Mouse (Mus musculus) G1E (cell line): ENCODE data around the gene Abhd2. TPM values are rescaled to one million over a fixed set of nuclear protein-coding genes. Genes with fewer than 3 reads are reported as not detected.

Source experiments
- ATAC-seq: 2 replicates; pipeline ENCODE4 v1.8.0; 2016; ENCODE audit warnings: mild to moderate bottlenecking; ENCODE audit not compliant: insufficient number of reproducible peaks, poor library complexity, low FRiP score, severe bottlenecking; ENCODE audit errors: extremely low read depth
- DNase-seq: peaks from one replicate; pipeline ENCODE4 v3.0.0; 2012; ENCODE audit warnings: low spot score
- H3K27me3 ChIP-seq: 2 replicates; pipeline ENCODE4 v1.6.1; 2012; ENCODE audit warnings: mild to moderate bottlenecking, low read length, inconsistent platforms; ENCODE audit not compliant: insufficient read depth
- H3K36me3 ChIP-seq: replicated peaks from 2 replicates; pipeline ENCODE3; 2012; ENCODE audit warnings: mild to moderate bottlenecking, inconsistent platforms
- H3K4me1 ChIP-seq: 2 replicates; pipeline ENCODE4 v1.6.1; 2012; ENCODE audit warnings: low read depth, low read length, inconsistent platforms, mixed read lengths; ENCODE audit not compliant: insufficient read depth
- H3K4me3 ChIP-seq: 2 replicates; pipeline ENCODE4 v1.5.1; 2012; ENCODE audit warnings: low read depth, mild to moderate bottlenecking, inconsistent platforms, low read length, moderate library complexity, mixed read lengths
- H3K9me3 ChIP-seq: replicated peaks from 2 replicates; pipeline ENCODE4 v1.6.1; 2012; ENCODE audit warnings: inconsistent platforms
- CTCF ChIP-seq: IDR thresholded peaks from 2 replicates; pipeline ENCODE4 v1.5.1; 2012; ENCODE audit warnings: low read depth, low read length, inconsistent platforms, mixed read lengths
- GATA1 ChIP-seq: IDR thresholded peaks from 2 replicates; pipeline ENCODE4 v1.6.1; 2012; ENCODE audit warnings: borderline replicate concordance, low read length, inconsistent platforms, mixed read lengths
- GATA2 ChIP-seq: IDR thresholded peaks from 2 replicates; pipeline ENCODE4 v1.6.1; 2012; ENCODE audit warnings: low read depth, low read length, inconsistent platforms, borderline replicate concordance
- POLR2AphosphoS5 ChIP-seq: IDR thresholded peaks from 2 replicates; pipeline ENCODE4 v1.6.1; 2012; ENCODE audit warnings: low read depth, low read length, inconsistent platforms; ENCODE audit not compliant: insufficient replicate concordance
- TAL1 ChIP-seq: conservative IDR thresholded peaks from 2 replicates; pipeline ENCODE4 v1.6.1; 2012; ENCODE audit warnings: low read depth, low read length, inconsistent platforms, mixed read lengths
- polyA plus RNA-seq: library from polyadenylated mRNA; stranded (reverse); fragments of >175 nt; gene quantifications from 2 replicates; pipeline ENCODE4 v1.2.3, GENCODE M21; 2012
- total RNA-seq, 2 experiments: library from RNA; stranded (forward) in 1 of 2; stranded (reverse) in 1 of 2; fragments of 200-1000 nt in 1 of 2; fragments of >200 nt in 1 of 2; fragmentation: Nextera tagmentation in 1 of 2; gene quantifications; 2 replicates each; pipeline ENCODE4 v1.2.3; 2014 to 2017

The Abhd2 gene
- total and polyA plus RNA-seq, 3 experiments, result 9.1 to 68.8 (median 33.8) TPM

DNA sequence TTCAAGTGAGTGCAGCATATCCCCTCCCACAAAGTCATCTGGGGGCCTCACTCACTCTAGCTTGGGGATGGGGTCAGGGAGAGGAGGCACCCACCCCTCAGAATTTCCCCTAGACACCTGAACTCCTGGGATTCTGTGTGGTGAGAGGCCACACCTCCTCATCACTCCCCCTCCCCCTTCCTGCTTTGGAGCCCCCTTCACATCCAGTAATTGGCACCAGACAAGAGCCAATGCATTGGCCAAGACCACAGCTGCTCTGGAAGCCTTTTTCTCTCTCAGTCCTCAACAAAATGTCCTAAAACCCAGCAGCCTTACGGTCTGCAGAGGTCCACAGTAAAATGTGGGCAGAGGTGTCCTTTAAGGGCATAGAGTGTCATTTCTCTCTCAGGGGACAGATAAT lies 25.6 kb upstream of the Abhd2 start:
- Histone ChIP-seq H3K9me3 (no peaks in the 10 kb centered on the region), H3K36me3 (no peaks in the 10 kb centered on the region), H3K4me1 (peaks cover 18% of the 10 kb centered on the region), H3K27me3 (peaks cover 43% of the 10 kb centered on the region), H3K4me3 (no peak overlapping the region)
- no peak for TF ChIP-seq GATA2
- no peak for TF ChIP-seq CTCF
- TF ChIP-seq TAL1, result no peak
- no peak for TF ChIP-seq GATA1
- DNase-seq (no peak), ATAC-seq (no peak)

DNA sequence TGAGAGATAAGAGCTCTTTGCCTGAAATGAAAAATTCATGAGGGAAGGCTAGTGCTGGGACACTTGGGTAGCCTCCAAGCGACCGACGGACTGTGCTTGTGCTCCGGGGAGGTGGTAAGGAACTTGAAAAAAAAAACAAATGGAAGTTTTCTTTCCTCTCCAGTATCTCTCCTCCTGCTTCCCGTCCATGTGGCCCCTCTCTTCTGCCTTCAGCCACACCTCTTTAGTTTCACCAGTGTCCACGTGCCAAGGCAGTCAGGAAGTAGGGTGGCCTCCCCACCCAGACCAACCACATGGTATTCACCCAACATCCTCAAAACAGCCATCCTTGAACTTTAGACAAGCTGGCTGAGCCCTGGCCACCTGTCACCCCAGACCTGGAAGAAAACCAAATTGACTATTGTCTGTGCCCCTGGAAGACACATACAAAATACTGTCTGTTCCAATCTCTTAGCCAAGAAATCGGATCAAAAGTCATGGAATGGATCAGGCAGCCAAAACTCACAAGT lies 25.1 kb upstream of the Abhd2 start:
- Histone ChIP-seq H3K4me1 (peaks cover 18% of the 10 kb centered on the region), H3K9me3 (no peaks in the 10 kb centered on the region), H3K27me3 (peaks cover 38% of the 10 kb centered on the region), H3K36me3 (no peaks in the 10 kb centered on the region), H3K4me3 (no peak overlapping the region)
- no peak for TF ChIP-seq GATA2
- TF ChIP-seq TAL1, result no peak
- TF ChIP-seq POLR2AphosphoS5, result no peak
- no peak for TF ChIP-seq CTCF
- no peak for TF ChIP-seq GATA1
- ATAC-seq, result no peak
- DNase-seq, result no peak

GRCm38 (mm10) chr7:79249581-79249980 lies 23.4 kb upstream of the Abhd2 start:
- Histone ChIP-seq H3K27me3 (peaks cover 24% of the 10 kb centered on the region), H3K36me3 (no peaks in the 10 kb centered on the region), H3K4me1 (peaks cover 22% of the 10 kb centered on the region), H3K4me3 (no peak overlapping the region), H3K9me3 (no peaks in the 10 kb centered on the region)
- ATAC-seq (no peak), DNase-seq (no peak)
- TF ChIP-seq POLR2AphosphoS5, result no peak
- TF ChIP-seq GATA1, result no peak
- TF ChIP-seq CTCF, result no peak
- no peak for TF ChIP-seq GATA2
- no peak for TF ChIP-seq TAL1

GRCm38 (mm10) chr7:79254248-79254888 lies 18.6 kb upstream of the Abhd2 start:
- ATAC-seq (peak; percentile 40; the same call in 1 of the 2 replicates), DNase-seq (no peak)
- Histone ChIP-seq H3K36me3 (no peaks in the 10 kb centered on the region), H3K27me3 (peaks cover 31% of the 10 kb centered on the region), H3K9me3 (no peaks in the 10 kb centered on the region), H3K4me1 (peaks cover 6% of the 10 kb centered on the region), H3K4me3 (no peak overlapping the region)
- TF ChIP-seq GATA1, result no peak
- TF ChIP-seq CTCF, result no peak
- no peak for TF ChIP-seq POLR2AphosphoS5
- TF ChIP-seq GATA2, result no peak
- TF ChIP-seq TAL1, result no peak

DNA sequence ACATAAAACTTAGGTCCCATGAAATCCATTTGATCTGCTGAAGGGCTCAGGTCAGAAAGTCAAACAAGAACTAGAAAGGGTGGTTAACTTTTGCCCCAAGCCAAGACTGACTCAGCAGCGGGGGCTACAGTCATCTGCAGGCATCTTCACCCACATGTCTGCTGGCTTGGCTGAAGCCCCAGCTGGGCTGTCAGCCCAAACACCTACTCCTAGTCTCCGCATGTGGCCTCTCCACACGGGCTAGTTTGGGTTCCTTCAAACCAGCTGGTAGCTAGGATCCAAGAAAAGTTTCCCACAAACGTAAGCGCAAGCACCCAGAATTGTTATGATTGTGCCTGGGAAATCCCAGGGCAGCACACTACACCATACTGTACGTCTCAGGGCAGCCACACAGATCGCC lies 17.6 kb upstream of the Abhd2 start:
- DNase-seq (no peak), ATAC-seq (no peak)
- no peaks in the 10 kb centered on the region for H3K9me3 ChIP-seq
- peaks cover 30% of the 10 kb centered on the region for H3K27me3 ChIP-seq
- peaks cover 6% of the 10 kb centered on the region for H3K4me1 ChIP-seq
- TF ChIP-seq POLR2AphosphoS5 (no peak), GATA2 (no peak), CTCF (no peak), GATA1 (no peak), TAL1 (no peak)
- no peaks in the 10 kb centered on the region for H3K36me3 ChIP-seq
- no peak overlapping the region for H3K4me3 ChIP-seq

DNA sequence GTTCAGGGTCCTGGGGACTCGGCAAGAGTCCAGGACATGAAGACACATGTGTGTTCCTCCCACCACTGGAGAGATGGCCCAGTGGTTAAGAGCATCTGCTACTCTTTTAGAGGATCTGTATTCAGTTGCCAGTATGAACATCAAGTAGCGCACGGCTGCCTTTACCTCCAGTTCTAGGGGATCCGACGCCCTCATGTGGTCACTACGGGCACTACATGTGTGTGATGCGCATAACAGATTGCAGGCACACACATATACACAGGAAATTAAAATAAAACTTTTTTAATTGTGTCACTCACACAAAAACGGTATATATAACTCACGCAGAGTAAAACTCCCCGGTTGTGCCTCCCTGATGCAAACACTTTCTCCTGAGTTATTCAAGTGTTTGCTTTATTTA lies 17.2 kb upstream of the Abhd2 start:
- TF ChIP-seq CTCF (peak; percentile 15; the same call in 1 of the 2 replicates), GATA2 (no peak), GATA1 (no peak), TAL1 (no peak), POLR2AphosphoS5 (no peak)
- no peaks in the 10 kb centered on the region for H3K9me3 ChIP-seq

GRCm38 (mm10) chr7:79256716-79257115 lies 16.3 kb upstream of the Abhd2 start:
- H3K4me3 ChIP-seq, result no peak overlapping the region
- no peak for DNase-seq
- H3K36me3 ChIP-seq, result no peaks in the 10 kb centered on the region

More for the DNA sequence above, 17.2 kb upstream of the Abhd2 start:
- ATAC-seq (no peak), DNase-seq (no peak)
- Histone ChIP-seq H3K27me3 (peaks cover 30% of the 10 kb centered on the region), H3K4me3 (no peak overlapping the region), H3K36me3 (no peaks in the 10 kb centered on the region), H3K4me1 (peaks cover 6% of the 10 kb centered on the region)

More at GRCm38 (mm10) chr7:79256716-79257115, 16.3 kb upstream of the Abhd2 start:
- no peaks in the 10 kb centered on the region for H3K9me3 ChIP-seq
- H3K4me1 ChIP-seq, result peaks cover 6% of the 10 kb centered on the region
- peaks cover 24% of the 10 kb centered on the region for H3K27me3 ChIP-seq
- no peak for TF ChIP-seq GATA2
- no peak for TF ChIP-seq GATA1
- no peak for TF ChIP-seq POLR2AphosphoS5
- no peak for TF ChIP-seq CTCF
- no peak for TF ChIP-seq TAL1
- no peak for ATAC-seq
